Mouse (Mus musculus) mammary gland, adult 2 months (tissue): Measurements from ENCODE around the gene Dnase2b. TPM values are rescaled to one million over a fixed set of nuclear protein-coding genes. Genes with fewer than 3 reads are reported as not detected.

ENCODE experiments used
- polyA plus RNA-seq: library from polyadenylated mRNA; depleted of rRNA; stranded (reverse); fragments of >200 nt; gene quantifications from 2 replicates; pipeline ENCODE4 v1.2.3, GENCODE M21; 2012; ENCODE audit warnings: low replicate concordance; rRNA removed

Gene Dnase2b
- not detected in 2 replicates for polyA plus RNA-seq

GRCm38 (mm10) chr3:146615496-146615895 is at the start of gene Dnase2b:
Gene Dnase2b (minus strand): TSS chr3:146615596.

GRCm38 (mm10) chr3:146651217-146651616 is 35.8 kb upstream of the Dnase2b start, which contains the start of gene 4930503B20Rik:
Gene 4930503B20Rik (minus strand): TSS chr3:146651317.

GRCm38 (mm10) chr3:146570148-146570782 is 45.1 kb downstream of the Dnase2b start, which contains the start of gene Uox:
Gene Uox (plus strand): TSS chr3:146570426.

Other genes with a start within 250 kb of the Dnase2b start
- 2.2 and 3.1 TPM in 2 replicates for gene Ssx2ip, start 211.0 kb downstream of the Dnase2b start, polyA plus RNA-seq
- gene Ctbs, start 165.8 kb downstream of the Dnase2b start, polyA plus RNA-seq, result 2.5 and 4.4 TPM in 2 replicates
- 0.33 and 2.2 TPM in 2 replicates for gene Spata1, start 115.8 kb downstream of the Dnase2b start, polyA plus RNA-seq
- 402 and 412 TPM in 2 replicates for gene Gng5, start 115.8 kb downstream of the Dnase2b start, polyA plus RNA-seq
- 4.7 and 12.7 TPM in 2 replicates for gene Rpf1, start 94.2 kb downstream of the Dnase2b start, polyA plus RNA-seq
- 1.1 TPM in 1 of 2 replicates, not detected in the other for gene Uox, start 45.2 kb downstream of the Dnase2b start, polyA plus RNA-seq
- gene 4930503B20Rik, start 35.7 kb upstream of the Dnase2b start, polyA plus RNA-seq, result not detected in 2 replicates
- gene Samd13, start 70.0 kb upstream of the Dnase2b start, polyA plus RNA-seq, result 0.37 TPM in 1 of 2 replicates, not detected in the other
- 22.0 and 22.3 TPM in 2 replicates for gene Prkacb, start 197.4 kb upstream of the Dnase2b start, polyA plus RNA-seq
- 0.39 and 3.3 TPM in 2 replicates for gene Ttll7, start 236.8 kb upstream of the Dnase2b start, polyA plus RNA-seq